ENCODE assay signal across 16 mouse cellular contexts in genomic region chr1:76559441-76559840, GRCm38 (mm10).
"Had no signal": no experiment of that assay in that cellular context is flagged by ENCODE, and none has a peak within 500 bp of the region (broad histone marks: within the 10 kb centered on the region; RNA-seq: fewer than 3 reads in every experiment).

No protein-coding gene starts in this region.

- H3K27me3 ChIP-seq: neural tube, embryonic 12.5 days; neural tube, embryonic 13.5 days; neural tube, embryonic 15.5 days; stomach, embryonic 15.5 days had no signal

- H3K4me3 ChIP-seq: neural tube, embryonic 12.5 days; neural tube, embryonic 13.5 days; neural tube, embryonic 15.5 days; stomach, embryonic 15.5 days had no signal

- H3K27ac ChIP-seq: neural tube, embryonic 12.5 days; neural tube, embryonic 13.5 days; neural tube, embryonic 15.5 days; stomach, embryonic 15.5 days; stomach, postnatal 0 days had no signal

- H3K4me1 ChIP-seq: neural tube, embryonic 12.5 days; stomach, embryonic 15.5 days had no signal

- H3K9ac ChIP-seq: neural tube, embryonic 12.5 days; neural tube, embryonic 13.5 days; neural tube, embryonic 15.5 days; stomach, embryonic 15.5 days had no signal

- DNase-seq: right cerebral cortex, adult 18-20 months; right cerebral cortex, postnatal 14 days; right cerebral cortex, postnatal 25 days; right cerebral cortex, postnatal 4 days; spleen, adult 18-20 months; thymus, adult 18-20 months; thymus, adult 2 months; thymus, postnatal 14 days; thymus, postnatal 25 days; thymus, postnatal 36 days; thymus, postnatal 4 days had no signal

- H3K36me3 ChIP-seq: neural tube, embryonic 12.5 days; neural tube, embryonic 13.5 days; neural tube, embryonic 15.5 days; stomach, embryonic 15.5 days had no signal

- H3K4me2 ChIP-seq: neural tube, embryonic 12.5 days; neural tube, embryonic 13.5 days; neural tube, embryonic 15.5 days; stomach, embryonic 15.5 days had no signal

- H3K9me3 ChIP-seq: neural tube, embryonic 12.5 days; neural tube, embryonic 13.5 days; neural tube, embryonic 15.5 days; stomach, embryonic 15.5 days had no signal
